Mouse (Mus musculus): Measurements from ENCODE around the gene Hbq1b.

Hbq1b gene

GRCm38 (mm10) chr11:32265117-32265738, 21.5 kb upstream of the Hbq1b start:
- peaks cover 31% of the 10 kb centered on the region for H3K36me3 ChIP-seq (ENCODE audit: insufficient read depth, low read length)
- H3K9me3 ChIP-seq (ENCODE audit: low read length) = no peaks in the 10 kb centered on the region
- TF ChIP-seq NANOG (IDR thresholded peaks at IDR 0.05; ENCODE audit: borderline replicate concordance, low read length) = no peak
- no peak for TF ChIP-seq CTCF (conservative IDR thresholded peaks at IDR 0.05; ENCODE audit: low read length)
- no peak for TF ChIP-seq POU5F1 (IDR thresholded peaks at IDR 0.05; ENCODE audit: borderline replicate concordance, low read length)
- no peak overlapping the region for H3K4me3 ChIP-seq (replicated peaks; ENCODE audit: low read length)
- H3K4me1 ChIP-seq (replicated peaks; ENCODE audit: low read depth, low read length) = peaks cover 25% of the 10 kb centered on the region
- H3K27me3 ChIP-seq (ENCODE audit: insufficient read depth, low read length) = peaks cover 16% of the 10 kb centered on the region

- TF ChIP-seq NANOG (IDR thresholded peaks at IDR 0.05; ENCODE audit: borderline replicate concordance, low read length) (no peak), POU5F1 (IDR thresholded peaks at IDR 0.05; ENCODE audit: borderline replicate concordance, low read length) (no peak), CTCF (conservative IDR thresholded peaks at IDR 0.05; ENCODE audit: low read length) (no peak)
- Histone ChIP-seq H3K36me3 (ENCODE audit: insufficient read depth, low read length) (peaks cover 22% of the 10 kb centered on the region), H3K4me1 (replicated peaks; ENCODE audit: low read depth, low read length) (peaks cover 25% of the 10 kb centered on the region), H3K9me3 (ENCODE audit: low read length) (no peaks in the 10 kb centered on the region), H3K27me3 (ENCODE audit: insufficient read depth, low read length) (peaks cover 22% of the 10 kb centered on the region), H3K4me3 (replicated peaks; ENCODE audit: low read length) (no peak overlapping the region)
Observed at GRCm38 (mm10) chr11:32266194-32266593, 20.6 kb upstream of the Hbq1b start.

GRCm38 (mm10) chr11:32266776-32267175, 20.0 kb upstream of the Hbq1b start:
- peaks cover 18% of the 10 kb centered on the region for H3K36me3 ChIP-seq (ENCODE audit: insufficient read depth, low read length)
- H3K27me3 ChIP-seq (ENCODE audit: insufficient read depth, low read length) = peaks cover 28% of the 10 kb centered on the region
- H3K9me3 ChIP-seq (ENCODE audit: low read length) = no peaks in the 10 kb centered on the region
- H3K4me3 ChIP-seq (replicated peaks; ENCODE audit: low read length) = peak overlapping the region; percentile 90
- no peak for TF ChIP-seq POU5F1 (IDR thresholded peaks at IDR 0.05; ENCODE audit: borderline replicate concordance, low read length)
- no peak for TF ChIP-seq NANOG (IDR thresholded peaks at IDR 0.05; ENCODE audit: borderline replicate concordance, low read length)
- TF ChIP-seq CTCF (conservative IDR thresholded peaks at IDR 0.05; ENCODE audit: low read length) = no peak
- H3K4me1 ChIP-seq (replicated peaks; ENCODE audit: low read depth, low read length) = peaks cover 25% of the 10 kb centered on the region

GRCm38 (mm10) chr11:32267188-32267884, 19.4 kb upstream of the Hbq1b start, which contains the start of gene Nprl3:
TSS of gene Nprl3 (minus strand) at chr11:32267707.
- Histone ChIP-seq H3K4me3 (replicated peaks; ENCODE audit: low read length) (peak within 1 kb of the TSS; percentile 90), H3K9me3 (ENCODE audit: low read length) (no peaks in the 10 kb centered on the region), H3K4me1 (replicated peaks; ENCODE audit: low read depth, low read length) (peaks cover 25% of the 10 kb centered on the region), H3K27me3 (ENCODE audit: insufficient read depth, low read length) (peaks cover 32% of the 10 kb centered on the region), H3K36me3 (ENCODE audit: insufficient read depth, low read length) (peaks cover 12% of the 10 kb centered on the region)
- TF ChIP-seq POU5F1 (IDR thresholded peaks at IDR 0.05; ENCODE audit: borderline replicate concordance, low read length) (no peak), NANOG (IDR thresholded peaks at IDR 0.05; ENCODE audit: borderline replicate concordance, low read length) (no peak), CTCF (conservative IDR thresholded peaks at IDR 0.05; ENCODE audit: low read length) (no peak)

GRCm38 (mm10) chr11:32267964-32268363, 18.8 kb upstream of the Hbq1b start:
- H3K4me3 ChIP-seq (replicated peaks; ENCODE audit: low read length) = peak overlapping the region; percentile 90
- H3K27me3 ChIP-seq (ENCODE audit: insufficient read depth, low read length) = peaks cover 33% of the 10 kb centered on the region
- H3K9me3 ChIP-seq (ENCODE audit: low read length) = no peaks in the 10 kb centered on the region
- TF ChIP-seq POU5F1 (IDR thresholded peaks at IDR 0.05; ENCODE audit: borderline replicate concordance, low read length) = no peak
- TF ChIP-seq NANOG (IDR thresholded peaks at IDR 0.05; ENCODE audit: borderline replicate concordance, low read length) = no peak
- peaks cover 20% of the 10 kb centered on the region for H3K4me1 ChIP-seq (replicated peaks; ENCODE audit: low read depth, low read length)
- peaks cover 6% of the 10 kb centered on the region for H3K36me3 ChIP-seq (ENCODE audit: insufficient read depth, low read length)

GRCm38 (mm10) chr11:32268952-32269351, 17.8 kb upstream of the Hbq1b start:
- H3K36me3 ChIP-seq (ENCODE audit: insufficient read depth, low read length) = 0 out of 2 replicates have a peak, but pooled peaks cover 3% of the 10 kb centered on the region
- H3K4me1 ChIP-seq (replicated peaks; ENCODE audit: low read depth, low read length) = peaks cover 16% of the 10 kb centered on the region
- TF ChIP-seq NANOG (IDR thresholded peaks at IDR 0.05; ENCODE audit: borderline replicate concordance, low read length) (no peak), CTCF (conservative IDR thresholded peaks at IDR 0.05; ENCODE audit: low read length) (no peak), POU5F1 (IDR thresholded peaks at IDR 0.05; ENCODE audit: borderline replicate concordance, low read length) (no peak)
- H3K4me3 ChIP-seq (replicated peaks; ENCODE audit: low read length) = no peak overlapping the region
- H3K27me3 ChIP-seq (ENCODE audit: insufficient read depth, low read length) = peaks cover 33% of the 10 kb centered on the region
- H3K9me3 ChIP-seq (ENCODE audit: low read length) = no peaks in the 10 kb centered on the region

GRCm38 (mm10) chr11:32271178-32271577, 15.6 kb upstream of the Hbq1b start:
- TF ChIP-seq CTCF (conservative IDR thresholded peaks at IDR 0.05; ENCODE audit: low read length) (no peak), POU5F1 (IDR thresholded peaks at IDR 0.05; ENCODE audit: borderline replicate concordance, low read length) (no peak), NANOG (IDR thresholded peaks at IDR 0.05; ENCODE audit: borderline replicate concordance, low read length) (no peak)
- no peaks in the 10 kb centered on the region for H3K9me3 ChIP-seq (ENCODE audit: low read length)
- H3K27me3 ChIP-seq (ENCODE audit: insufficient read depth, low read length) = peaks cover 46% of the 10 kb centered on the region
- H3K4me3 ChIP-seq (replicated peaks; ENCODE audit: low read length) = no peak overlapping the region
- H3K36me3 ChIP-seq (ENCODE audit: insufficient read depth, low read length) = no peaks in the 10 kb centered on the region
- H3K4me1 ChIP-seq (replicated peaks; ENCODE audit: low read depth, low read length) = peaks cover 12% of the 10 kb centered on the region

GRCm38 (mm10) chr11:32276347-32276746, 10.4 kb upstream of the Hbq1b start, which contains the start of gene Hba-x:
TSS of gene Hba-x (plus strand) at chr11:32276400.
- Histone ChIP-seq H3K4me1 (replicated peaks; ENCODE audit: low read depth, low read length) (peaks cover 14% of the 10 kb centered on the region), H3K36me3 (ENCODE audit: insufficient read depth, low read length) (no peaks in the 10 kb centered on the region), H3K4me3 (replicated peaks; ENCODE audit: low read length) (no peak within 1 kb of the TSS), H3K27me3 (ENCODE audit: insufficient read depth, low read length) (peaks cover 74% of the 10 kb centered on the region), H3K9me3 (ENCODE audit: low read length) (no peaks in the 10 kb centered on the region)
- TF ChIP-seq POU5F1 (IDR thresholded peaks at IDR 0.05; ENCODE audit: borderline replicate concordance, low read length) (no peak), NANOG (IDR thresholded peaks at IDR 0.05; ENCODE audit: borderline replicate concordance, low read length) (no peak), CTCF (conservative IDR thresholded peaks at IDR 0.05; ENCODE audit: low read length) (no peak)

All from E14TG2a.4 (cell line).